Mouse (Mus musculus) stomach, postnatal 0 days (tissue): ENCODE measurements around the gene Gbf1.
A peak's percentile ranks its signal among the peaks of the same experiment; 100 is the strongest.

Experiments used
- CTCF ChIP-seq: IDR thresholded peaks from 2 replicates; pipeline ENCODE4 v1.5.1; 2016; ENCODE audit warnings: antibody characterized with exemption, low read depth, mild to moderate bottlenecking, moderate library complexity
- EP300 ChIP-seq: optimal IDR thresholded peaks from 2 replicates; pipeline ENCODE3; 2016; ENCODE audit warnings: antibody characterized with exemption

DNA sequence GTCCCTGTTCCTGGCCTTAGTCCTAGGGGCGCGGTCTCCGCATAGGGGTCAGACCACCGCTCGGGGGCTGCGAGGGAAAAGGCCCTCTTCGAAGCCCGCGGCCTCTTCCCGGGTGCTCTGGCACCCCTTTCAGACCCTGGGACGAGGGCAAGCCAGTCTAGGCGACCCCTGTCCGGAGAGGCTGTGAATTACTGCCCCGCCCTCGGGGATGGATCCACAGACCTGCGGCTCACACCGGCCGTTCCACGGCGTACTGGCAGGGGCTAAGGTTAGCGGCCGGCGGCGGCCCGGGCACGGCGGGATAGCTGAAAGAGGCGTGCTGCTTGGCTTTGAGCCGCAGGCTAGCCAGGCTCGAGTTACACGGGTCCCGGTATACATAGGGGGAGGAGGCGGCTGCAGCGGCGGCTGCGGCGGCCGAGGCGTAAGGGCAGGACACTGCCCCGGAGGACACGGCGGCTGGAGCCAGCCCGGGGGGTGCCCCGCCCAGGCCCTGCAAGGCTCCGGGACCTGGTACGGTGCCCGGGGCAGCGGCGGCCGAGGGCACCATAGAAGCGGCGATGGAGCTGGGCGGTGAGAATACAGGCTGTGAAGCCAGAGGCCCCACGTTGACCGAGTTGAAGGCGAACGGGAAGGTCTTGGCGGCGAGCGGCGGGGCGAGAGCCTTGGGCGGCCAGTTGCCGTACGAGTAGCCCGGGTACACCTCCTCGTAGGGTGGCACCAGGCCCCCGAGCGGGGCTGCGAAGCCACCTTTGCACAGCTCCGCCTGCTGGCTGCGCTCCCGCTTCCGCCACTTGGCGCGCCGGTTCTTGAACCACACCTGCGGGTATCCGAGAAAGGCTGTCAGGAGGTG, 16.3 kb upstream of the Gbf1 start:
- TF ChIP-seq CTCF (peak; percentile 64), EP300 (no peak)
